Mouse (Mus musculus) adrenal gland, postnatal 4 days (tissue): ENCODE data around the gene Gm973. TPM values are rescaled to one million over a fixed set of nuclear protein-coding genes. Genes with fewer than 3 reads are reported as not detected.
A peak's percentile ranks its signal among the peaks of the same experiment; 100 is the strongest.

Source experiments
- DNase-seq, 2 experiments: peaks; one replicate each; pipeline ENCODE4 v3.0.0; 2021 to 2022; ENCODE audit warnings: low spot score in 2 of 2, mixed read lengths in 2 of 2
- long read RNA-seq, 2 experiments: library from polyadenylated mRNA; stranded (forward); transcript quantifications; one replicate each; pipeline ENCODE4 v2.0.0; 2021
- total RNA-seq, 2 experiments: library from RNA; stranded (reverse); gene quantifications; 2 replicates each; pipeline ENCODE4 v1.2.3; 2021

Gm973 gene
- 10 to 100 TPM; 31.3 to 33.2 TPM for total RNA-seq
- long read RNA-seq, experiment 1, partial matches to known transcripts = 1 of 8 reads
- long read RNA-seq, experiment 1, other reads (novel, unspliced or antisense) = 7 of 8 reads
- long read RNA-seq, experiment 2, partial matches to known transcripts = 1 of 16 reads
- long read RNA-seq, experiment 2, other reads (novel, unspliced or antisense) = 15 of 16 reads

GRCm38 (mm10) chr1:59516026-59516917, at the start of gene Gm973:
Gm973 (plus strand) TSS chr1:59516264.
- DNase-seq = no peak

GRCm38 (mm10) chr1:59469170-59469569, 46.9 kb upstream of the Gm973 start:
- no peak for DNase-seq

- no peak for DNase-seq
These were observed 45.3 kb upstream of the Gm973 start for GRCm38 (mm10) chr1:59470766-59471165.

- DNase-seq = no peak
These were observed 43.5 kb upstream of the Gm973 start for GRCm38 (mm10) chr1:59472368-59473180.

- DNase-seq = no peak
These were observed 42.9 kb upstream of the Gm973 start for GRCm38 (mm10) chr1:59473181-59473555.

- DNase-seq = no peak
These were observed 40.4 kb upstream of the Gm973 start for GRCm38 (mm10) chr1:59475618-59476017.

GRCm38 (mm10) chr1:59478911-59479310, 37.2 kb upstream of the Gm973 start:
- no peak for DNase-seq

GRCm38 (mm10) chr1:59480821-59481455, 35.1 kb upstream of the Gm973 start:
- DNase-seq = no peak

GRCm38 (mm10) chr1:59481456-59482291, 34.4 kb upstream of the Gm973 start:
- DNase-seq = peak; percentile 78 to 92

GRCm38 (mm10) chr1:59482331-59482695, 33.8 kb upstream of the Gm973 start, which contains the start of gene Fzd7:
Fzd7 (plus strand) TSS chr1:59482424.
- peak in 1 of 2 experiments; percentile 30 for DNase-seq

GRCm38 (mm10) chr1:59482696-59483520, 33.2 kb upstream of the Gm973 start:
- DNase-seq = peak in 1 of 2 experiments; percentile 22

- peak; percentile 27 to 36 for DNase-seq
These were observed 32.4 kb upstream of the Gm973 start for GRCm38 (mm10) chr1:59483521-59484245.

GRCm38 (mm10) chr1:59484314-59484713, 31.8 kb upstream of the Gm973 start:
- DNase-seq = no peak

GRCm38 (mm10) chr1:59484791-59485785, 31.0 kb upstream of the Gm973 start:
- DNase-seq = no peak

GRCm38 (mm10) chr1:59485803-59486202, 30.3 kb upstream of the Gm973 start:
- no peak for DNase-seq

GRCm38 (mm10) chr1:59487651-59488051, 28.4 kb upstream of the Gm973 start:
- DNase-seq = no peak

- no peak for DNase-seq
These were observed 27.6 kb upstream of the Gm973 start for GRCm38 (mm10) chr1:59488481-59488880.
